Mouse (Mus musculus) CD8-positive naive resting alpha-beta T cell, adult 2 months (primary cell): ENCODE results near the gene Sprtn.

Experiments used
- DNase-seq, 2 experiments: peaks; one replicate each; pipeline ENCODE4 v3.0.0; 2022; ENCODE audit warnings: low read depth in 2 of 2, low spot score in 2 of 2

Gene Sprtn

DNA sequence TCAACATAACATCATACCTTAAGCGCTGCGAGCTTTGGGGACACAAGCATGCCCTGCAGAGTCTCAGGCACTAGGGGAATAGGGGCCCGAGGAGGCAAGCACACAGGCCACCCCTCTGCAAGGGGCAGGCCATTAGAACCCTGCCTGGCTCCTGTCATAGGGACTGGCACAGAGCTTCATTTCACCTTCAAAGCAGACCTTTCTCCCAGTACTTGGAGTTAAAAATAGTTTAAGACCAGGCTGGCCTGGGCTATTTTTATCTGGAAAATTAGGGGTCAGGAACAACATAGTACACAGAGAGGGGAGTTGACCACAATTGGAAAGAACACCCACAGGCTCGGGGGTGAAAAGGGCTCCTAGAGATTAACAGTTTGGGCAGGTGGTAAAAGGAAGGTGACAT is 39.6 kb downstream of the Sprtn start:
- DNase-seq: no peak

DNA sequence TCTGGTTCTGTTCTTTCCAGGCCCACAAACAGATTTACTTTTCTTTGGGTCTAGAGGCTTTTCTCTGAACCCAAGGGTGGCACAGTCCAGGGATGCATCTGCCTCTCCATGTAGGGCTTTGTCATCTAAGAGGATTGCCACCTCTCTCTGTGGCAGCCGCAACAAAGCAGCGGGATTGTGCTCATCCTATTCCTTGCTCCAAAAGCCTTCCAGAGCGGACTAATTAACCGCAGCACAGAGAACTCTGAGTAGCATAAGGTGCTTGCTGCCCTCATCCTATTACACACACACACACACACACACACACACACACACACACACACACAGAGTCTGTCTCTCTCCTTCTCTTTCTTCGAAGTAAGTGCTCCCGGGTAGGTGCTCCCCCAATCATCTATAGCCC is 46.1 kb downstream of the Sprtn start:
- DNase-seq: no peak

DNA sequence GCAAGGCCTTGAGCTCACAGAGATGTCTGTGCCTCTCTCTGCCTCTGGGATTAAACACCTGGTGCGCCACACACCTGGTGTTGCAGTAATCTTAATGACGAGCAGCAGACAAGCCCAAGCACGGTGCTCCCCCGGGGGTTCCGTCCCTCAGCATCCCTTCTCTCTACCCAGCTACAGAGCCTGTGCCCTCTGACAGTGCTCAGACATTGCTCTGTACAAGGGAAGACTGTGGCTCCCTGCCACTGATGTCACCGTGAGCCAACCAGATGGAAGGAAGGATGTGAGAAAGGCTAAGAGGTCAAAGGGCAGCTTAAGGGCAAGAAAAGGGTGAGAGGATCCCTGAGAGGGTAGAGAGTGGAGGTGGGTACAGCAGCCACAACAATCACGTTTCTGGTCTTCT is 46.7 kb downstream of the Sprtn start:
- no peak for DNase-seq

DNA sequence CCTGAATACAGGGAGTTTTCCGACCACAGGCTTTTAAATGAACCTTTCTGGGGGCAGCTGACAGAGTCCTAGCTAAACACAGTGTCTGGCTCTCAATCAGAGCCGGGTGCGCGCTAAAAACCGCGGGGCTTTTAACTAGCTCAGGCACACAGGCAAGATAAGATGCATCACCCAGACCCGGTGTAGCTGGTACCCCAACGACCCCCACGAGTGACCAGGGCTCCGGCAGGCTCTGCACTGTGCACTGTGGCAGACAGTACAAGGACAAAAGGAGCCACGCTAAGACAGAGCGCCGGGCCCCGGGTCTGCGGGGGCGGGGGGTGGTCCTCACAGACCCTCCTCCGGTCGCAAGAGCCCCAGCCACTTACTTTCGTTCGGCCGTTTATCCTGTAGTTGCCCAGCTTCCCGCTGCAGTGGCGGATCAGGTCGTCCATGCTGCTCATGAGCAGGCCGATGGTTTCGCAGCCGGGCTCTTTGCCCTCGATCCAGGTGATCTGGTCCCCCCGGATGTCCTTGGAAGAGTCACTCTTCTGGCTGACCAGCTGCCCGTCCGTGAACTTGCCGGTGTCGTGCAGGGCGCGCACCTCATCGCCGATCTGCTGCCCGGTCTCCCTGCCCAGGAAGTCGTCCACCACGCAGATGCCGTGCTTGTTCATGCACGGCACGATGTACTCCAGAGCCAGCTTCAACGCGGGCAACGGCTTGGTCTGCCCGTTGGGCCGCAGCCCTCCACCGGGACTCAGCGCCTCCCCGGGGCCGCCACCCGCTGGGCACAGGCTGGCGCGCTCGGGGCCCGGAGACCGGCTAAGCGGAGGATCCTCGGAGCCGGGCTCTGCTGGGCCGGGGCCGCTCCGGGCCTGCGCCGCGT is 50.4 kb downstream of the Sprtn start:
- peak in 1 of 2 experiments; percentile 37 for DNase-seq

DNA sequence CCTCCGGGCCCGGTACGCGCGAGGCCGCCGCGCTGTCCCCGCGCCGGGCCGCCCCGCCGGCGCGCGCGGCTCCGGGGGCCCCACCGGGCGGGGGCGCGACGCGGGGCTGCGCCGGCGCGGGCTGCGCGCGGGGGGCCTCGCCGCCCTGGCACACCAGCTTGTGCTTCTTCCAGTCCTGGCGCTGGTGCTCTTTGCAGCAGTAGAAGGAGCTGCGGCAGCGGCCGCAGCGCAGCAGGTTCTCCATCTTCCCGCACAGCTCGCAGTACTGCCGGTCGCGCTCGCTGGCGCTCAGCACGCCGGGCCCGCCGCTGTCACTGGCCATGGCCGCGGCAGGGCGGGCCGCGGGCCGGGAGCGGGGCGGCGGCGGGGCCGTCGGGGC is 51.0 kb downstream of the Sprtn start:
- peak in 1 of 2 experiments; percentile 6 for DNase-seq

DNA sequence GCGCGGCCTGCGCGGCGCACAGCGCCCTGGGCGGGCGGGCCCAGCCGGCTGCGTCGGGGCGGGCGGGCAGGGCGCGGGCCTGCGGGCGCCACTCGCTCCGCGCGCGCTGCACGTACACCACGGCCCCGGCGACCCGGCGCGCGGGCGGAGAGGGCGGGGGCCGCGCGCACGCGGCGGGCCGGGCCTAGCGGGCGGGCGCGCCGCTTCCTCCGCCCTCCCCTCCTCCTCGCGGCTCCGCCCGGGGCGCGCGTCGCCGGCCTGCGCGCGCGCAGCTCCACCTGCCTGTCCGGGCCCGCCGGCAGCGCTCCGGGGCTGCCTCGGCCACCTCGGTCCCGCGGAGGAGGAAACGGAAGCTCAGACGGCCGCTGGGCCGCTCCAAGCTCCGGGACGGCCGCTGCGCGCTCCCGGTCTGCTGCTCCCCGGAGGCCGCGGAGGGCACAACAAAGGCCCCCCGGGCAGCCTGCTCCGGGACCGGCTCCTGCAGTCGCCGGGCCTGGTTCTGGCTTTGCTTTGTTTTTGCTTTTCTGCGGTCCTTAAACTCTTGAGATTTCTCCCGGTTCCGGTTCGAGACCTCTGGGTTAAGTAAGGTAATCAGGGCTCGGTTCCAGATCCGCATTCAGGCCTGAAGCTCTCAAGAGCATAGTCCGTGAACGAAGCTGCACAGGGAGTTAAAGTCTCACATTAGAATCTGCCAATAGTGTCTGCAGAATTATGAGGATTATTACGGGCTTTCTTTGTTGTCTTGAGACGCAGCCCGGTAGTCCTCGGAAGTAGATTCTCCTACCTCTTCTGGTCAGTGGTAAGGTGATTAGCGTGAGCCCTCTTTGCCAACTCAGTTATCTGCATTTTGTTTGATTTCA is 51.8 kb downstream of the Sprtn start, which contains the start of gene Egln1:
TSS of gene Egln1 (minus strand) at position 116 of the 860 bp plus-strand sequence.
- peak; percentile 36 to 37 for DNase-seq

DNA sequence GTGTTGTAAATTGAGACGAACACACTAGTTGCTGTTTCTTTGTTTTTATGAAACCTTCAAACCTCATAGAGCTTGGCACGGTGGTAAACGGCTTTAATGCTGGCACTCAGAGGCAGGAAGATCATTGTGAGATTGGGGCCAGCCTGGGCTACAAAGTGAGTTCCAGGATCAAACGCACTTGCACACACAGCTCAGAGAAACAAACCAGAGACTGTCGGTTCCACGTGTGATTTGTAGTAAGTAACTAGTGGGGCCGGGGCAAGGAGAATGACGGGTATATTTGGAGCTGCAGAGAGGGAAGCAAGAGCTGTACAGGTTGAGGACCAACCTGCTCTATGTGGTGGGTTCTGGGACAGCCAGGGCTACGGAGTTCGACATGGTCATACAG is 52.4 kb downstream of the Sprtn start:
- peak in 1 of 2 experiments; percentile 8 for DNase-seq

DNA sequence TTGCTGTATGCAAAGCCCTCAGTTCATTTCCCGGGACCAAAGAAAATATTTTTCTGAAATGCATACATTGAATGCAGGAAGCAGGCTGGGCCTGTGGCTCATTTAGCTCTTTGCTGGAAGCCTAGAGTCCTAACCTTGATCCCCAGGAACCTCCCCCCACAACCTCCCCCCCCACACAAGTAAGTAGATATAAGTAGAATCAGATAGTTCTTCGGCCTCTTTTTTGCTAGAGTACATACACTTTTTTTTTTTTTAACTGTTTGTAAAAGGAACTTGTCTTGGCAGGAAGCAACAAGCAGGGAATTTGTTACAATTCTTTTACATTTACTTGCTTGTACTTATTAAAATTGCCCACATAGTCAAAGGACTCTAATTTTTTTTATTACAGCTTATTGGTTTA is 53.2 kb downstream of the Sprtn start:
- no peak for DNase-seq

DNA sequence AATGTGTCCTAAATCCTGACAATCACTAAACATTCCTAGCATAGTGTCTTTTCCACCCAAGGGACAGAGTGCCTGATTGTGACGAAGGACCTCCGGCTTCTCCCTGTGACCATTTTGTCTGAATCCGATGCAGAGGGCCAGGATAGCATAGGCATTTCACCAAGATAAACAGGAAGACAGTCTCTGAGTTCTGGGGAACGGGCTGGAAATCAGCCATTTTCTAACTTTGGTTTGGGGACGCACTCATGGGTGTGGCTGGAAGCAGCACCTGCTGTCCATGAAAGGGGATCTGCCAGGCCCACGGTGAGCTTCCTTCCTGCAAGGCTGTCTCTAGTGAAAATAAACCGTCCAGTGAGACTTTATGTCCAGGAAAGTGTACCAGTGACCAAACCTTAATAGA is 55.5 kb downstream of the Sprtn start:
- DNase-seq: no peak

DNA sequence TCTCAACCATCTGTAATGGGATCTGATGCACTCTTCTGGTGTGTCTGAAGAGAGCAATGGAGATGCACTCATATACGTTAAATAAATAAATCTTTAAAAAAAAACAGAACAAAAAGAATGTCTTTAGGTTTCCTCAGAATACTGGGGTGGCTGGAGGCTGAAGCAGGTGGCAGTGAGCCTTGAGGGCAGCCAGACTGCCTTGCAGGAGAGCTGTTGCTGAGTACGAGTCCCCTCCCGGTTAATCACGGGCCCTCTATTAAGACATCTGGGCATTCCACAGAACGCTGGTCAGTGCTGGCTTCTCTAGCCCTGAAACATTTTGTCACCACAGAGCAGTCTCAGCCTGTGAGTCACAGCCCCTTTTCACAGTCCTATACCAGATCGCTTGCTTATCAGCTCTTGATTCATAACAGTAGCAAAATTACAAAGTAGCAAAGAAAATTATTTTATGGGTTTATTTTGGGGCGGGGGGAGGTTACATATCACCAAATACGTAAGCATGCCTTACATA is 56.9 kb downstream of the Sprtn start:
- no peak for DNase-seq
